Mouse (Mus musculus) kidney, adult 11 months (tissue): Measurements from ENCODE around the gene Rasl11a.
"Not testable (repeated sequence)": the region's sequence is repeated elsewhere in the genome, so short reads cannot be mapped to it uniquely, and the experiment has no call there.

Experiments used
- DNase-seq: peaks from one replicate; pipeline ENCODE4 v3.0.0; 2022

The Rasl11a gene

GRCm38 (mm10) chr5:146895667-146896066 is 50.8 kb downstream of the Rasl11a start:
- not testable (repeated sequence) for DNase-seq

- no peak for DNase-seq
These were observed 52.1 kb downstream of the Rasl11a start for GRCm38 (mm10) chr5:146896973-146897372.
